Mouse (Mus musculus) gastrocnemius, postnatal 36 days (tissue): ENCODE measurements around the gene Akap7. TPM values are rescaled to one million over a fixed set of nuclear protein-coding genes. Genes with fewer than 3 reads are reported as not detected.
"Not testable (repeated sequence)": the region's sequence is repeated elsewhere in the genome, so short reads cannot be mapped to it uniquely, and the experiment has no call there.

Experiments used
- DNase-seq, 2 experiments: peaks; one replicate each; pipeline ENCODE4 v3.0.0; 2022
- intact Hi-C: fragments of 180-260 bp; cut with DNase I; formaldehyde crosslinking; loops from one replicate; pipeline ENCODE4 v1.15.1; 2025
- total RNA-seq, 2 experiments: library from RNA; stranded (reverse); gene quantifications; 2 replicates each; pipeline ENCODE4 v1.2.3; 2021

Gene Akap7
- total RNA-seq, 2 experiments from 2014 or later = 18.6 to 23.3 TPM

- intact Hi-C loops = no loop called here
Measured at GRCm38 (mm10) chr10:25200691-25201090, 107.0 kb downstream of the Akap7 start.

GRCm38 (mm10) chr10:25199510-25200353 is 107.9 kb downstream of the Akap7 start:
- intact Hi-C loops = no loop called here
- DNase-seq = peak; percentile 37 to 42

More at GRCm38 (mm10) chr10:25200691-25201090, 107.0 kb downstream of the Akap7 start:
- DNase-seq = no peak

- DNase-seq = no peak
- intact Hi-C loops = no loop called here
Measured at GRCm38 (mm10) chr10:25198575-25198974, 109.1 kb downstream of the Akap7 start.

GRCm38 (mm10) chr10:25198048-25198447 is 109.6 kb downstream of the Akap7 start:
- intact Hi-C loops = no loop called here
- no peak for DNase-seq

GRCm38 (mm10) chr10:25192180-25193073 is 115.2 kb downstream of the Akap7 start:
- intact Hi-C loops = no loop called here
- DNase-seq = no peak

- no peak for DNase-seq
- intact Hi-C loops = no loop called here
Measured at GRCm38 (mm10) chr10:25191166-25191565, 116.5 kb downstream of the Akap7 start.

- intact Hi-C loops, DNase-seq: not testable (repeated sequence)
Measured at GRCm38 (mm10) chr10:25186240-25186639, 121.4 kb downstream of the Akap7 start.

- intact Hi-C loops = no loop called here
- no peak for DNase-seq
Measured at GRCm38 (mm10) chr10:25185691-25186090, 122.0 kb downstream of the Akap7 start.

- intact Hi-C loops = no loop called here
- no peak for DNase-seq
Measured at GRCm38 (mm10) chr10:25184819-25185603, 122.7 kb downstream of the Akap7 start.

- DNase-seq = no peak
- intact Hi-C loops = no loop called here
Measured at GRCm38 (mm10) chr10:25183271-25183670, 124.4 kb downstream of the Akap7 start.

- DNase-seq = no peak
- intact Hi-C loops = no loop called here
Measured at GRCm38 (mm10) chr10:25179030-25179429, 128.6 kb downstream of the Akap7 start.

GRCm38 (mm10) chr10:25177270-25177669 is 130.4 kb downstream of the Akap7 start:
- DNase-seq = no peak
- intact Hi-C loops = no loop called here

GRCm38 (mm10) chr10:25174872-25175271 is 132.8 kb downstream of the Akap7 start:
- DNase-seq = no peak
- intact Hi-C loops = no loop called here

- intact Hi-C loops = no loop called here
- DNase-seq = no peak
Measured at GRCm38 (mm10) chr10:25167365-25168194, 140.1 kb downstream of the Akap7 start.

- DNase-seq, intact Hi-C loops: not testable (repeated sequence)
Measured at GRCm38 (mm10) chr10:25163510-25163909, 144.2 kb downstream of the Akap7 start.

- intact Hi-C loops = no loop called here
- DNase-seq = no peak
Measured at GRCm38 (mm10) chr10:25161701-25162100, 146.0 kb downstream of the Akap7 start.

- DNase-seq = no peak
- intact Hi-C loops = no loop called here
Measured at GRCm38 (mm10) chr10:25158651-25159050, 149.0 kb downstream of the Akap7 start.

- intact Hi-C loops = no loop called here
- DNase-seq = no peak
Measured at GRCm38 (mm10) chr10:25157339-25157738, 150.3 kb downstream of the Akap7 start.

- intact Hi-C loops = no loop called here
- DNase-seq = no peak
Measured at GRCm38 (mm10) chr10:25154225-25154624, 153.4 kb downstream of the Akap7 start.
